Mouse (Mus musculus) T-cell, adult 2 months (primary cell): ENCODE measurements around the gene Guca1a.
"Not testable (repeated sequence)": the region's sequence is repeated elsewhere in the genome, so short reads cannot be mapped to it uniquely, and the experiment has no call there.

Source experiments
- DNase-seq: peaks from one replicate; pipeline ENCODE4 v3.0.0; 2022; ENCODE audit warnings: low spot score

Guca1a gene

DNA sequence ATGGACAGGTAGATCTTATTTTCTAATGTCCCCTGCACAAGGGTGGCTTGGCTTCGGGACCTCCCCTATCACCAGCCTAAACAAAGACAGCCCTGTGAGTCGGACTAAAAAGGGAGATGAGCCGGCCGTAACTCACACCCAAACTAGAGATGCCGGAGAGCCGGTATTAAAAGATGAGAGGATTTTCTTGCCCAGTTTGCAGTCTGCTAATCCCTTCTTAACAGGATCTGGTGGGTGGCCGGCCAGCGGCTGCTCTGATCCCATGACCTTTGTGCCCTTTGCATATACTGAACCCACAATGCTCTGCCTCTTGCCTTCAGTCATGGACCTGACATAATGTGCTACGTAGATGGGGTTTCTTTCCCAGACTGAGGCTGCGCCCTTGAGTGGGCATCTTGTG is at the start of gene Guca1a:
Guca1a (minus strand) TSS at position 134 of the 400 bp plus-strand sequence.
- no peak for DNase-seq

DNA sequence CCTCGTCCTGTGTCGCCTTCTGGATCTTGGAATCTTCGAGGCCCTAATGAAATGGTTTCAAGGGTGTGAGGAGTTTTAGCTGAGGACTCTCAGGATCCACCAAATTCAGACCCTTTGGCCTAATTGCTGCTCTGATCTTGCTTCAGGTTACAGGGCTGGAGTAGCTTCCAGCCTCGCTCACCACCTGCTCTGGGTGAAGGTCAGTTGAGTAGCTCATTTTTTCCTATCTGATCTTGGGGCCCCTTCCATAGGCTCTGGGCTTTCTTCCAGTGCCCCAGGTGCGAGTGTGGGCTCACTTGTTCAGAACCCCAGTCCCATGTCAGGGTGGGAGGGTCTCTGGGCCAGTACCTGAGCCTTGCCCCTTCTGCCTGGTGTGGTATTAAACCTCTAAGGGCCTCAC is 49.0 kb upstream of the Guca1a start:
- no peak for DNase-seq

DNA sequence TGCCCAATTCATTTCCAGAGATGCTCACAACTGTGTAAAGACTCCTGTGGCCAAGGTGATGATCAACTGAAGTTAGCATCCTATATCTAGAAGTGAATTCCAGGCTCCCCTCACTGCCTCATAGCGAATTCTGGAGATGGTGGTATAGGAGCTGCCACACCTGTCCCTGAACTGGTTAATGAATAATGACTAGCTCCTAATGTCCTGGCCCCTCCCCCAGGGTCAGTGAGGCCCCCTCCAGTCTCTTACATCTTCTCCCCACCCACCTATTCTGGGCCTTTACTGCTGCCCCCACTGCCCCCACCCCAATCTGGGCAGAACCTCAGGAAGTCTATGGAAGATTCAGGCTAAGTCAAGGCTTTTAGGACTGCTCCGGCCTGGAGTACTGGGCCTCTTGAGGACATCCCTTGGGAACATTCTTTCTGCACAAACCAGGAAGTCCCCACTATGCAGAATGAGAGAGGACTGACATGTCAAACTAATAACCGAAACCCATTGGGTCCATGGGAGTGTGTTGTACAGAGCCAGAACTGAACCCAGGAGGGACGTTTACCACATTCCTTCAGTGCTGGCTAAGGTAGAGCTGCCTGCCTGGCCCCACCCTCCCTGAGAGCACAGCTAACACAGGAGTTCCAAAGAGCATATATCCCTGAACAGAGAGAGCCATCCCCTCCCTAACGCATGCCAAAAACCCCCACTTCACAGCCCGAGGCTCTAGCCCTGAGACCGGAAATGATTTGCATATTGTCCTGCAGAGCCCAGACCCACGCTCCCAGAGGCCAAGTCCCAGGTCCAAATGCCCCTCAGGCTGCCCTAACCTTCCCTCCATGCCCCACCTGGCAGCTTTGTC is 48.4 kb upstream of the Guca1a start:
- no peak for DNase-seq

DNA sequence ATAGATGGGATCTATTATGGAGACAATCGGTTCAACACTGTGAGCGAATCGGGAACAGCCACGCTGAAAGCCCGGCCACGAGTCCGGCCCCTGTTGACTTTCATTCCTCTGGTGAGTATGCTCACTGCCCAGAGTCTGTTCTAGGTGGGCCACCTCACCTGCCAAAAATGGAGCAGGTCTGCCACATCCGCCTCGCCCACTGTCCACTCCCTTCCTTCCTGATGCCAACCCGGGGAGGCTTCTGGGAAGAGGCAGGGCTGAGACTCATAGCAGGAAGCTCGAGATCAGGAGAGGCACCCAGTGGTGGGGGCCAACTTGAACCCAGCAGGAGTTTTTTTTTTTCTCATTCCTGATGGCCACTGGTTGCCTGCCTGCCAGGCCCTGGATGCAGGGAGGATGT is 46.2 kb upstream of the Guca1a start:
- DNase-seq: no peak

DNA sequence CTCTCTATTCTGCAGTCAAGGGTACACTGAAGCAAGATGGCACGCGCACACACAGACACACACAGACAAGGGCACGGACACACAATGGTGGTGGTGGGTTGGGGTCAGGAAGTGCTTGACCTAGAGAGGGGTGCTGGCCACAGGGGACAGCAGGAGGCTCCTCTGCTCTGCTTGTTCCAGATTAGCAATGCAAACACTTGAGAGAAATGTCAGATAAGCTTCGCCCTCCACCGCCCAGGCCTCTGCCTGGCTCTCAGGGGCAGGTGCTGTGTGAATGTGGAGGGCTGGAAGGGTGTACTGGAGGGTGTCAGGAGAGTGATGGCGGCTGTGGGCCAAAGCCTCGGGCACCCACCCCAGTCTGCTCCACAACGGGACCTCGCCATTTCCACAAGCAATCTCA is 45.6 kb upstream of the Guca1a start:
- no peak for DNase-seq

DNA sequence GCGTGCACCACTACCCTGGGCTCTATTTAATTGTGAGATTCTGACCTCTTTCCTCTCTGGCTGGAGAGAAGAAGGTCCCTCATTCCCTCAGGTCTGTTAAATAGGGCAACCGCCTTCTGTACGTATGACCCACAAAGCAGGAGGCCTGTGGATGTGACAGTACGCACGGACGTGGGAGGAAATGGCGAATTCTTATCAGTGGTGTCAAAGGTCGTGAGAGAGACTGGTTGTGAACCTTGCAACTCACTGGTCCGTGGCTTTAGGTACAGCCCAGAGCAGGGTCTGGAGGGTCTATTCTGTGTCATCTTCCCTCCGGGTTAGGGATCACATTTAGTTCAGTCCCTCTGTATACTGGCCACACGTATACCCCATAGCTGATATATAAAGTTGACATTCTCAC is 45.1 kb upstream of the Guca1a start:
- no peak for DNase-seq

DNA sequence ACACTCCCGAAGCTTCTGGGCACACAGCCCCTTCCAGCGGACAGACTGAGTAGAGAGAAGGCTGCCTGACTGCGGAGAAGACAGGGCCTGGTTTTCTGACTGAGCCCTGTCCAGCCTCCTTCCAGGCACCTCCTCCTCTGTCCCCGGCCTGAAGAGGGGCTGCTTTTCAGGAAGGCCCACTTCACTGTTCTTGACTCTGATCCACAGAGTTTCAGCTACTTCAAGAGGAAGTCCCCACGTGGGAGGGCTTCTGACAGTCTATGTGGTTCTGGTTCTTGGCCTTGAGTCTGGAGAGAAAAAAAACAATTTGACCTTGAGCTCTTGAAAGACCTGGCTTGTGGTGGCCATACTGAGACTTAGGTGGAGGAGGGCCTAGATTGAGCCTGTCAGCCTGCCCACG is 43.7 kb upstream of the Guca1a start:
- DNase-seq: no peak

DNA sequence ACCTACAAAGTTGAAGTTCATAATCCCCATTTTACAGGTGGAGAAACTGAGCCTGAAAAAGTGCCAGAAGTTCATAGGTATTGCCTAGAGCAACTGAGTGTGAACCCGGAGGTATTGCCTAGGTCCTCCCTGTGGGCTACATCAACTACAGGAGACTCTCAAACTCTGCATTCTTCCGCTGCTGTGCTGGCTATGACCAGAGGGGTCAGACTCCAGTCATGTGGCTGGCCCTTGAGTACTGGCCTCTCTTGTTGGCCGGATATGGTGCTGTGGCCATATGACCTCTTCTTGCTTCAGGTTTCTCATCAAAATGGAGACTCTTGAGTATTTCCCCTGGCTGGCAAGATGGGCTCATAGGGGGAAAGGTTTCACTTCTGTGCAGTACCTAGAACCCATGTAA is 41.9 kb upstream of the Guca1a start:
- no peak for DNase-seq

DNA sequence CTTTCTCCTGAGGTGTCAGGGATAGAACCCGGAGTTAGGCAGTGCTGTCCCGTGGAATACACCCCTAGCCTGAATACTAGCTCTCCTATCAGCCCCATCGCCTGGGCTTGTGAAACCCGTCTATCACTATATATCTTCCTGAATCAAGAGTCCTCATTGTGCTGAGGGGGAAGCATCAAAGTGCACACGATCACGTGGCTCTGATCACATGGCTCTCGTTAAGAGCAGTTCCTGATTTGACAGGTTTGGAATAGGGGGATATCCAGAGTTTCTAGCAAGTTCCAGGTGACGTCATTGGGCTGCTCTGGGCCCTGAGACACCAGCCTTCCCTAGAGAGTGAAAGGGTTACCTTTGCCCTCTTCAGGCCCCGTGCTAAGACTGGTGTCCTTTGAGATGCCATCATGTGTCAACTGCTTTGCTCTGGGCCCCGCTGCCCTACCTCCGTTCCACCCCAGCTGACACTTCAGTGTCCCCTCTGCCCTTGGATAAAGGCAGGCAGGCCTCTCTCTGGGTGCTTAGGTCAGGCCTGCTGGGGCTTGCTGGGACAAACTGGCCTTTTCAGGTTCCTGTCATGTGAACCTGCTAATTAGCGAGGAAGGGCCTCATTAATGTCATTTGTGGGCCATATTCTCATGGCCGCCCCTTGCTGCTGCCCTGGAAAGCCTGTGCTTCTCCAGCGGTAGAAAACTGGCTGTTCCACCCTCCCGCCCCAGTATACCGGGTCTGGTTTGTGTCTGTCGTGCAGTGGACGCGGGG is 41.1 kb upstream of the Guca1a start:
- no peak for DNase-seq

DNA sequence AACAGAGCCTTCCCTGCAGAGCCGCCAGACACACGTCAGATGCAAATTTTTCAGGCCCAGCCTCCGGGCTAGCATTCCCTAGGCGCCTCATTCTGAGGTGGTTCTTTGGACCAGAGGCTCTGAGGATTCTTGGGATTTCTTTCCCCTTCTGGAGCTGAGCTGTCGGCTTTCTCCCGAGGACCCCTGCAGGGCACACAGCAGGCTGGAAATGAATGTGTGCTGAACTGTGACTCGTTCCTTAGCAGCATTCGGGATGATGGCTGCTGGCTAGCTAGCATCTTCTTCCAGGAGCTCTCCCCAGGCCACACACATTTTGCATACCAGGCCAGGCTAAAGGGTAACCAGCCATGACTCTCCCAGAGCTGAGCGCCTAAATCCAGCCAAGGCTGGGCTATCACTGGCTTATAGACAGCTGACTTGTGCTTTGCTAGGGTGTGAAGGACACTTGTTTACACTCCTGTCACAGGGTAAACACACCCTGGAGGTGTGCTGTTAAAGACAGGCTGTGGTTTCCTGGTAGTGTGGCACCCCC is 40.0 kb upstream of the Guca1a start:
- DNase-seq: no peak

DNA sequence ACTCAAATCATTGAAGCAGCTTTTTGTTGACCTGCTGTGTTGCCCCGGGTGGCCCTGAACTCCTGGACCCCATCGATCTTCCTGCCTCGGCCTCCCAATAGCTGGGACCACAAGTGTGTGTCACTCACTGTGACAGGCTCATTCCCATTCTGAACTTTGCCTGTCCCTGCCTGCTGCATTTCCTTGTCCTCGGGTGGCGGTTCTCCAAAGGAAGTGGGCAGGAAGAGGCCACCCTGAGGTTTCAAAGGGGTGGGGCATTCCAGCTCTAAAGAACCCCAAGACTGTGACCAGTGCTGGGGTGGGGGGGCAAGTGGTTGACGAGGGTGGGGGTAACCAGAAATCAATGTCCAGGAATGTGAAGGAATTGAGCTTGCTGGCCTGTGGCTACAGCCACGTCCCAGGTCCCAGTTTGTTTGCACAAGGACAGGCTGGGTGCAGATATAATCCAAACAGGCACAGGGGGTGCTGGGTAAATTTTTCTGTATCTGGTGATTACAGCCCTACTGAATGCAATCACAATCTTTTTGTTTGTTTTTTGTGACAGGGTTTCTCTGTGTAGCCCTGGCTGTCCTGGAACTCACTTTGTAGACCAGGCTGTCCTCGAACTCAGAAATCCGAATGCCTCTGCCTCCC is 39.1 kb upstream of the Guca1a start:
- DNase-seq: no peak

DNA sequence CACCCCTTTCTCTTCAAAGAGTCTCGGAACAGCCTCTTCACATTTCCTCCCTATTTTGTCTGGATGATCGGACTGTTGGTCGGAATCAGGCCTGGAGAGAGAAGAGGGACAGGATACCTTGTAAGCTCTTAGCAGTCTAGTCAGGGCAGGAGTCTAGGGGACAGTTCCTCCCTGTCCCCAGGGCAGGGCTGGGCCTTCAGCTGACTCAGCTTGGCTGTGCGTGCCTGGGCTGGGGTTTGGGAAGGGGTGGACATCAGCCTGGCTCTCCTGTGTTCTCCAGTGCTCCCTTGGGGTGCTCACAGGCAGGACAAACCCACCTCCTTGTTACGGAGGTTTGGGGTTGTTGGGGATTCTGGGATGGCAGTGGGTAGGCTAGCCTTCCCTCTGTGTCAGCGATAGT is 38.2 kb upstream of the Guca1a start:
- no peak for DNase-seq

DNA sequence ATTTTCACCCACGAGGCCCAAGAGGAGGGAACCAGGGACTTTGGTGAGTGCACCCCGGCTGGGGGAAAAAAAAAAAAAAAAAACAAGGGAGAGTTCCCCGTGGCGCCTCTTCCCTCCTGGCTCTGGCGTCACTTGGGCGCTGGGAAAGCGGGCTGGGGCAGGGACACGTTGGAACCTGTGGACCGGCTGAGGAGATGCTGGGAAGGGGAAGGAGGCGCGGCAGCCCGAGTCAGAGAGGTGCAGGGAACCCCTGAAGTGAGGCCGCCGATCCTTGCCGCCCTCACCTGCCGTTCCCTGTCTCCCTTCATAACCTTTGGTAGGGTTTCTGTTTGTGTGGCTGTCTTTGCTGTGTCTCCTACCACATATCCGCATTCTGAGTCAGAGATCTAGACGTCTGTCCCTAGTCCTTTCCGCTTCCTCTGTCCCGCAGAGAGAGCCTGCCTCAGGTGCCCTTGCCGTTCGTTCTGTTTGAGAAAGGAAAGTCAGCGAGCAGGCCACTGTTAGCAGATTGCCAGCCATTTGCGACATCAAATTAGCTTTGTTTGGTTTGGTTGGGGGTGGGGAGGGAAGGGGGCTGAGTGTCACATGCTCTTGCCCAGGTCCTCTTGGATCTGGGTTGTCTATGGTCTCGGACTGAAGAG is 36.6 kb upstream of the Guca1a start, which contains the start of gene 1700001C19Rik:
1700001C19Rik (minus strand) TSS at position 470 of the 641 bp plus-strand sequence.
- DNase-seq: peak; percentile 37

DNA sequence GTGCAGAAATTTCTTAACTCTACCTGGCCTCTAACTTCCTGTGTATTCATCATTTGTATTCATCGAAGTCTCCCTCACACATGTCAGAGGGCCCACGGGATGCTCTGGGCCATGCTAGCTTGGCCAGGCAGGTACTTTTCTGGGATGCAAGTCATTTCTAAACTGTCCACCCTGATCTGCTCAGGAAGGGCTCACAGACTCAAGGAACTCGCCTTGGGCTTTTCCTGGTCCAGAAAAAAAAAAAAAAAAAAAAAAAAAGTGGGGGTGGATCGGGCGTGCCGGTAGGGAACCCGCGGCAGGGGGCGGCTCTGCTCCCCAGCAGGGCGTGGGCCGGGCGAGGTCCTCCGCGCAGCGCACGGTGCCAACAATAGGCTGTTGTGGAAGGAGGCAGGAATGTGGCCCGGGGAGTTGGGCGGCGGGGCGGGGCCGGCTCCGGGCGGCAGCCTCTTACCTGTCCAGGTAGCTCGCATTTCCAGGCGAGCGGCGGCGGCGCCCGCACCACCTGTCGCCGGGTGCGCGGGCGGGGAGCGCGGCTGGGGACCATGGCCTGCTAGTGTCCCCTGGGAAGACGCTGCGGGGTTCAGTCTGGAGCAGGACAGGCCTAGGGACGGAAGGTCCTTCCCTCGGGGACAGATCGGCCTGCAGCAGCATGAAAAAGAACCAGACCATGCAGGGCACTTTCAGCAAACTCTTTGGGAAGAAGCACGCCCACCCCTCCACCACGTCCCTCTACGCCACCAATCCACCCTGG is 35.9 kb upstream of the Guca1a start, which contains the start of gene AI661453:
AI661453 (plus strand) TSS at position 460 of the 751 bp plus-strand sequence.
- no peak for DNase-seq

DNA sequence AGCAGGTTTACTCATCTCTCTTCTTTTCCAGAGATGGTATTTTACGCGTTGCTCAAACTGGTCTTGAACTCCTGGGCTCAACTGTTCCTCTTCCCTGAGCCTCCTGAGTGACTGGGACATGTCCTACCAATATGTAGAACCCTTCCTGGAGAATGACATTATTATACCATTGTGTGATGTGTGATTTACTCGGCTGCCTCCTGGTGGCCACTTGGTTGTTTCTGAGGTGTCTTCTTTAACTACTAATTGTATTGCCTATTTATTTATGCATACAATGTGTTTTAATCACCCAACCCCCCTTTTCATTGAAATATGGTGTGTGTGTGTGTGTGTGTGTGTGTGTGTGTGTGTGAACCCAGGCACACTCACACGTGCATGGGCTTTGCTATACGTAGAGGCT is 30.4 kb upstream of the Guca1a start:
- no peak for DNase-seq

DNA sequence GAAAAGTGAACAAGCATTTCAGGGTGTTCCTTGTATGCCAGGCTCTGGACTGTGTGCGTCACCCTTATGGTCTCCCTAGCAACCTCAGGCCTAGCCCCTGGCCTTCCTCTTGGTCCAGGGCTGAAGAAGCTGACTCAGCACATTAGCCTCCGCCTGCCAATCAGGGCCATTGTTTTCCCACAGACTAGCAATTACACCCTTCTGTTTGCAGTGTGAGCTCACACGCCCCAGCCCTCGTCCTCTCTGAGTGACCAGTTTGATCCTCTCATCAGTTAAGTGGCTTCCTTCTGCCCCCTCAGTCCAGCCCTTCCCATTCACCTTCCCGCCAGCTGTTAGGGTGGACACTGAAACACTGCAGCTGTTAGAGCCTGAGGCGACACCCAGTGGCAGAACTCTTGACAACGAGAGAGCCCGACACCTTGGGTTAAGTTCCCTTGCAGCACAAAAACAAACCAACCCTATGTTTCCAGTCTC is 28.5 kb upstream of the Guca1a start:
- DNase-seq: no peak

DNA sequence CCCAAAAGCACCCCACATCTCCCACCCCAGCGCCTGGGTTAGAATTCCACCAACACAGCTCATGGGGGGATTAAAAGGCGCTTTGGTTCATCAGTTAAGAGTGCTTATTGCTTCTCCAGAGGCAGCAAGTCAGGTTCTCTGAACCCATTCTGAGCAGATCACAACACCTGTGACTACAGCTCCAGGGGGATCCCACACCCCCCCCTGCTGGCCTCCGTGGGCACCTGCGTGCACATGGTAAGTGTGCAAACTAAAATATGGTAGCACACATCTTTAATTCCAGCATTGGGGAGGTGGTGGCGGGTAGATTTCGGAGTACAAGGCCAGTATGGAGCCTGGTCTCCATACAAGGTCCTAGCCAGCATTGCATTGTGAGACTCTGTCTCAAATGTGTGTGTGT is 26.9 kb upstream of the Guca1a start:
- DNase-seq: no peak

DNA sequence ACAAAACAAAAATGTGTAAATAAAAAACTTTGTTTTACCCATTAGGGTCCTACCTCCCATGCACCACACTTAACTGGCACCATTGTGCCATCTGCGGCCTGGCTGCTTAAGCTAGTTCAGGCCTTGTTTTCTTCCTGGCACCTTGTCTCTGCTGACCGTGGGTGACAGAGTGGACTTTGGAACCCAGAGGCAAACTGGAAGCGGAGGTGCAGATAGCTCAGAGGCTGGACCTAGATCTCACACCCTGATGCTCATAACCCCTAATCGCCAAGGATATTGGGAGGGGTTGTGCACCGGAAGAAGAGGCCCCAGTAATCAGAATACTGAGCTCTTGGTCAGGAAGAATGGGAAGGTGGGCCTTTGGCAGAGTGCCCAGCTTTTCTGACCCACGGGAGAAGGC is 23.8 kb upstream of the Guca1a start:
- no peak for DNase-seq

DNA sequence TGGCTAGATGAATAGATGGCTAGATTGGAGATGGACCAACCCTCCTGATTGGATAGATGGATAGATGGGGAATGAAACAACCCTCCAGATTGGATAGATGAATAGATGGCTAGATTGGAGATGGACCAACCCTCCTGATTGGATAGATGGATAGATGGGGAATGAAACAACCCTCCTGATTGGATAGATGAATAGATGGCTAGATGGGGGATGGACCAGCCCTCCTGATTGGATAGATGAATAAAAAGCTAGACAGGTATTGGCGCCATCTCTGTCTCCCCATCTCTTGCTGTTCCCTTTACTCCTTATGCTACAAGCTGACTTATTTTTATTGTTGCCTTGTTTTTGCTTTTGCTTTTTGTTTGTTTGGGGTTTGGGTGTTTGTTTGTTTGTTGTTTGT is 22.2 kb upstream of the Guca1a start:
- not testable (repeated sequence) for DNase-seq

DNA sequence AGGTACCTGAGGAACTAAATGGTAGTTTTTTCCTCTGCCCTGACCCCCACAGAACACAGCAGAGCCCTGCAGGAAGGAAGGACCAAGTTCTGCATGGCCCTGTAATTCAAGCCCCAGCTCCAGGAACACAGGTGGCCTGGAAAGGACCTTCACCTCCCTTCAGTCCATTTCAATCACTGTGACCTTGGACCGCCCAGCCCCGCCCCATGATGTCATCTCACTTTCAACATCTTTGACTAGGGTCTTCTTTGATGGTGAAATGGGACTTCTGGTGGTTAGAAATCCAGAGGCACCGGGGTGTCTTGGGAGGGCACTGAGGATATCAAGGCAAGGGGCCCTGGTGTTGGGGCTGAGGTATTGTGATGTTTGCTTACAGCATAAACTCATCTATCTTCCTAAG is 21.2 kb upstream of the Guca1a start:
- DNase-seq: no peak

DNA sequence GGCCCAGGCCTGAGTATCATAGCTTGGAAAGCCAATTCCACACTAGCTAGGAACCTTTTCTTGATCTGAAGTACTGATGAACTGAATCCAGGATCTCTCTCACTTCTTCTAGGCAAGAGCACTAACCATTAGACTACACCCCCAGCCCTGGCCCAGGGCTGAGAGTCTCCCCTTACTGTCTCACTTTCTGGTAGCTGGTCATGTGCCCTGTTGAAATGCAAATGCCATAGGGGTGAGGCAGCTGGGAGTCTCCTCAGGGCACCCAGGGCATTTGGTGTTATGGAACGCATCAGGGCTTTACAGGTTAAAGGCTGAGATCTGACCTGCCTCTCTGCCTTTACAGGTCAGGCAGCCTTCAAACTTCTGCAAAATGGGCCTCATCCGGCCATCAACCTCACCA is 19.8 kb upstream of the Guca1a start:
- no peak for DNase-seq
